Comparison of ENCODE assay signal across 8 mouse cellular contexts in the genomic region with DNA sequence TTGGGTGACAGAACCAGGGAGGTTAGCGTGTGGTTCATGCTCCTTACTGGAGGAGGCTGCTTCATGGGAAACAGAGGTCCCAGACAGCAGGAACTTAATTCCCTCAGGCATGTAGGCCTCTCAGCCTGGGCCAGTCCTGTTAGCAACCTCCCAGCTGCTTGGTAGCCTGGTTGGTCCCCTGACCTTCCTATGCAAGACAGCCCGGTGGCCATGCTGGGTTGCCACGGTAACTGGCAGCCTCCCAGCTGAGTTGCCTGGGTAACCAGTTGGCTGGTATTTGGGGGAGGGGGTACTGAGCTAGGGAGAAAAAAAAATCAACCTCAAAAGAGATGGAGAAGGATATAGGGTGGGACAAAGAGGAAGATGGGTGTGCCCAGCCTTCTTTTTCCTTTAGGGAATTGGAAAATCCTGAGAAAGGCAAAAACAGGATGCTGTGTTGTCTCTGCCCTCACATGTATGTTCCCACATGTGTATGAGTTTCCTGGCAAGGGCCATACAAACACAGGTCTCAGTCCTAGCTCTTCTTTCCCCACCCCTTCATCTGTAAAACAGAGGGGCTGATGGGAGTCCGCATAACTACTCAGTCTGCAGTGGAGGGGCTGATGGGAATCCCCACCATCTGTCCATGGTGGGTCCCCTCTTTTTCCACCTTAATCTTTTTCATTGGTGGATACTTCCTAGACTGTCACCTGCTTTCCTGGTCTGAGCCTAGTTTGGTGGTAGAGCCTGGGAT. TPM values are rescaled to one million over a fixed set of nuclear protein-coding genes. Genes with fewer than 3 reads are reported as not detected.
A peak's percentile ranks its signal among the peaks of the same experiment; 100 is the strongest.
DNase-seq lines count a peak whose midpoint lies in the region; ATAC-seq lines count a peak whose summit lies in the region.

No protein-coding gene starts in this region.

- H3K4me3 ChIP-seq in embryonic facial prominence, embryonic 12.5 days = no peak overlapping the region
- H3K4me3 ChIP-seq in hindbrain, embryonic 16.5 days (ENCODE audit: low read length) = no peak overlapping the region

- peaks cover 7% of the 10 kb centered on the region for H3K27me3 ChIP-seq in embryonic facial prominence, embryonic 12.5 days
- H3K27me3 ChIP-seq in hindbrain, embryonic 16.5 days (replicated peaks; ENCODE audit: control insufficient read depth, insufficient read depth, low read length) = no peaks in the 10 kb centered on the region

- H3K4me2 ChIP-seq in embryonic facial prominence, embryonic 12.5 days (replicated peaks) = no peak overlapping the region
- peak overlapping the region; percentile 14; the same call in 1 of the 2 replicates for H3K4me2 ChIP-seq in hindbrain, embryonic 16.5 days (ENCODE audit: low read length)

- peak; percentile 80 to 84 for DNase-seq in right cerebral cortex, postnatal 10 days (ENCODE audit: low spot score in 2 of 2)
- no peak for DNase-seq in right cerebral cortex, postnatal 36 days (ENCODE audit: low spot score in 2 of 2)
- peak; percentile 87 for DNase-seq in retina, embryonic 14.5 days (ENCODE audit: low spot score)
- DNase-seq in thymus, postnatal 14 days = no peak
- DNase-seq in gastrocnemius, adult 8-10 months (ENCODE audit: low spot score in 2 of 2) = no peak
- no peak for DNase-seq in adrenal gland, postnatal 36 days

- no peaks in the 10 kb centered on the region; the same call in 1 of the 2 replicates for H3K9me3 ChIP-seq in embryonic facial prominence, embryonic 12.5 days
- no peaks in the 10 kb centered on the region for H3K9me3 ChIP-seq in hindbrain, embryonic 16.5 days (ENCODE audit: control insufficient read depth, low read length)

- no peaks in the 10 kb centered on the region for H3K36me3 ChIP-seq in embryonic facial prominence, embryonic 12.5 days
- H3K36me3 ChIP-seq in hindbrain, embryonic 16.5 days (ENCODE audit: control insufficient read depth, insufficient read depth, low read length) = no peaks in the 10 kb centered on the region

- H3K4me1 ChIP-seq in embryonic facial prominence, embryonic 12.5 days = peaks cover 13% of the 10 kb centered on the region; the same call in 1 of the 2 replicates
- peaks cover 24% of the 10 kb centered on the region for H3K4me1 ChIP-seq in hindbrain, embryonic 16.5 days (ENCODE audit: control insufficient read depth, insufficient read depth, low read depth, low read length)

- WGBS in embryonic facial prominence, embryonic 12.5 days = 7% methylated on average over 4 of the region's 4 CpGs
- WGBS in hindbrain, embryonic 16.5 days = 4% methylated on average over 4 of the region's 4 CpGs

- peak; percentile 83 for ATAC-seq in embryonic facial prominence, embryonic 12.5 days (ENCODE audit: insufficient number of reproducible peaks, insufficient read depth, low FRiP score, low TSS enrichment)
- ATAC-seq in hindbrain, embryonic 16.5 days = peak; percentile 78

- H3K27ac ChIP-seq in embryonic facial prominence, embryonic 12.5 days = peak overlapping the region; percentile 43; the same call in 1 of the 2 replicates
- H3K27ac ChIP-seq in hindbrain, embryonic 16.5 days (ENCODE audit: low read depth, low read length) = peak overlapping the region; percentile 69

- H3K9ac ChIP-seq in embryonic facial prominence, embryonic 12.5 days = no peak overlapping the region
- no peak overlapping the region for H3K9ac ChIP-seq in hindbrain, embryonic 16.5 days (ENCODE audit: low read depth, low read length)

RNA-seq across cellular contexts. Expression of a gene that starts 24.1 kb away (rescaled TPM):
- polyA plus RNA-seq in embryonic facial prominence, embryonic 12.5 days (2016; fragmentation: Nextera tagmentation; extraction: Ambion mirVana) = 4.6 and 5.2 TPM in 2 replicates
- polyA plus RNA-seq in hindbrain, embryonic 16.5 days (2015; fragmentation: Nextera tagmentation; extraction: Ambion mirVana) = 15.0 TPM in 2 replicates
- total RNA-seq in gastrocnemius, adult 8-10 months (2022) = 10 to 100 TPM in 3 of 4 experiments, 1 to 10 TPM in 1; 6.6 to 15.1 (median 11.8) TPM
- 10 to 100 TPM; 14.3 to 18.8 TPM for total RNA-seq in adrenal gland, postnatal 36 days (2021)

RNA-seq across cellular contexts. Expression of a gene that starts 57.2 kb away (rescaled TPM):
- 40.4 and 45.0 TPM in 2 replicates for polyA plus RNA-seq in embryonic facial prominence, embryonic 12.5 days (2016; fragmentation: Nextera tagmentation; extraction: Ambion mirVana)
- polyA plus RNA-seq in hindbrain, embryonic 16.5 days (2015; fragmentation: Nextera tagmentation; extraction: Ambion mirVana) = 22.2 and 29.1 TPM in 2 replicates
- total RNA-seq in gastrocnemius, adult 8-10 months (2022) = 10 to 100 TPM; 14.8 to 18.2 (median 16.3) TPM
- total RNA-seq in adrenal gland, postnatal 36 days (2021) = 10 to 100 TPM; 92.4 to 97.3 TPM

Comparison
In these comparisons a context has a peak if more than half of its experiments do, and no peak if none do; other contexts are left out.
1. DNase-seq: peak in right cerebral cortex, postnatal 10 days (2 of 2) and retina, embryonic 14.5 days (single experiment); none in right cerebral cortex, postnatal 36 days (0 of 2), thymus, postnatal 14 days (single experiment), gastrocnemius, adult 8-10 months (0 of 2) and adrenal gland, postnatal 36 days (0 of 2).
2. RNA of a gene that starts 57.2 kb away (total RNA-seq): 92.4 to 97.3 TPM in adrenal gland, postnatal 36 days; 14.8 to 18.2 TPM in gastrocnemius, adult 8-10 months; every median in the first group is over 4 times any median in the second.